Mouse (Mus musculus) testis, adult 2 months (tissue): ENCODE results near the gene Zfp426. TPM values are rescaled to one million over a fixed set of nuclear protein-coding genes. Genes with fewer than 3 reads are reported as not detected.

Source experiments
- H3K27ac ChIP-seq: fragments of 200-500 bp; 2 replicates; pipeline ENCODE4 v1.5.1; 2012; ENCODE audit warnings: low read depth, low read length; ENCODE audit not compliant: control insufficient read depth, insufficient read depth
- H3K27me3 ChIP-seq: fragments of 200-500 bp; 2 replicates; pipeline ENCODE4 v1.6.1; 2012; ENCODE audit warnings: mild to moderate bottlenecking, low read length, moderate library complexity; ENCODE audit not compliant: control insufficient read depth, insufficient read depth
- H3K36me3 ChIP-seq: fragments of 200-500 bp; 2 replicates; pipeline ENCODE4 v1.6.1; 2012; ENCODE audit warnings: mild to moderate bottlenecking, low read length; ENCODE audit not compliant: control insufficient read depth, insufficient read depth
- H3K4me1 ChIP-seq: fragments of 200-500 bp; 2 replicates; pipeline ENCODE4 v1.6.1; 2012; ENCODE audit warnings: low read length; ENCODE audit not compliant: control insufficient read depth, insufficient read depth
- H3K4me3 ChIP-seq: fragments of 200-500 bp; 2 replicates; pipeline ENCODE4 v1.5.1; 2012; ENCODE audit warnings: low read depth, mild to moderate bottlenecking, low read length, moderate library complexity, mixed read lengths; ENCODE audit not compliant: control insufficient read depth
- CTCF ChIP-seq: fragments of 200-500 bp; IDR thresholded peaks from 2 replicates; pipeline ENCODE4 v1.5.1; 2012; ENCODE audit warnings: low read depth, mild to moderate bottlenecking, inconsistent platforms, low read length, moderate library complexity; ENCODE audit not compliant: control insufficient read depth, insufficient read depth, insufficient replicate concordance
- POLR2A ChIP-seq: fragments of 200-500 bp; IDR thresholded peaks from 2 replicates; pipeline ENCODE4 v1.6.1; 2012; ENCODE audit warnings: low read depth, mild to moderate bottlenecking, inconsistent platforms, low read length, moderate library complexity; ENCODE audit not compliant: control insufficient read depth
- polyA plus RNA-seq: library from polyadenylated mRNA; depleted of rRNA; stranded (reverse); fragments of >200 nt; gene quantifications from 2 replicates; pipeline ENCODE4 v1.2.3, GENCODE M21; 2012; rRNA removed

Zfp426 gene
- 8.8 and 9.4 TPM in 2 replicates for polyA plus RNA-seq

GRCm38 (mm10) chr9:20492527-20493233 lies at the start of gene Zfp426:
Gene Zfp426 (minus strand): TSS chr9:20492746.
- Histone ChIP-seq H3K36me3 (no peaks in the 10 kb centered on the region), H3K27ac (peak within 1 kb of the TSS; percentile 94), H3K4me3 (peak within 1 kb of the TSS; percentile 98), H3K27me3 (no peaks in the 10 kb centered on the region), H3K4me1 (no peaks in the 10 kb centered on the region)
- TF ChIP-seq POLR2A (peak; percentile 93), CTCF (no peak)

GRCm38 (mm10) chr9:20536598-20536997 lies 44.1 kb upstream of the Zfp426 start:
- Histone ChIP-seq H3K27me3 (no peaks in the 10 kb centered on the region), H3K4me1 (no peaks in the 10 kb centered on the region), H3K27ac (no peak overlapping the region), H3K36me3 (no peaks in the 10 kb centered on the region), H3K4me3 (no peak overlapping the region)
- TF ChIP-seq CTCF = no peak
- no peak for TF ChIP-seq POLR2A

GRCm38 (mm10) chr9:20534326-20534926 lies 41.9 kb upstream of the Zfp426 start:
- H3K27ac ChIP-seq = no peak overlapping the region
- no peak for TF ChIP-seq POLR2A
- TF ChIP-seq CTCF = no peak
- no peaks in the 10 kb centered on the region for H3K27me3 ChIP-seq

DNA sequence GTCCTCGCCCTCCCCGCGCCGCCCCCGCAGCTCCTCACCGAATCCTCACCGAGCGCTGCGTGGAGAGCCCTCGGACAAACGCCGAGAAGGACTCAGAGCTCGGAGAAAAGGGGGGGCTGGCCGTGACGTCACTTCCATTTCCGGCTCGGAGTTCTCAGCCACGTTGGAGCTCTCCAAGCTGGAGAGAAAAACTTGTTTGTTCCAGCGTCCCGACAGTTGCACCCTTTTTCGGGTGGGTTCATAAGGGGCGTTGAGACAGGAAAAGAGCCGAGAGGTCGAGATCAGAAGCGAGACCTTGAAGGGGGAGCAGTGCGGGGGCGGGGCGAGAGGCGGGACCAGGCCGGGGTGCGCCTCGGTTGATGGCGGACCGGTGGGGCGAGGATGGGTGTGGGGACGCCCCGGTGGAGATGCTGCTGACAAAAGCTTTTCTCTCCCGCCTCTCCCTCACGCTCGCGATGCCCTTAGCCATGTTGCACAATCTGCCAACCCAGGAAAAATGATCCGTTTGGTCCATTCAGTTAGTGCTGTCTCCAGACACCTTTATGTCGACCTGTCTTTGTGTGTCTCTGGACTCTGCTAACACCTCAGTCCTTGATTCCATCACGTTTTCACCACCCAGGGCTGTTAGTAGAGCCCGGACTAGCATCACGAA lies 28.9 kb upstream of the Zfp426 start, which contains the start of gene Zfp266:
Gene Zfp266, minus strand, starts transcription at position 112 of the 652 bp plus-strand sequence.
- Histone ChIP-seq H3K4me3 (peak within 1 kb of the TSS; percentile 85), H3K4me1 (peaks cover 4% of the 10 kb centered on the region), H3K36me3 (no peaks in the 10 kb centered on the region), H3K27me3 (no peaks in the 10 kb centered on the region), H3K27ac (peak within 1 kb of the TSS; percentile 89)
- no peak for TF ChIP-seq CTCF
- TF ChIP-seq POLR2A = peak; percentile 32

More at GRCm38 (mm10) chr9:20534326-20534926, 41.9 kb upstream of the Zfp426 start:
- Histone ChIP-seq H3K4me3 (no peak overlapping the region), H3K36me3 (no peaks in the 10 kb centered on the region), H3K4me1 (no peaks in the 10 kb centered on the region)

- no peaks in the 10 kb centered on the region for H3K27me3 ChIP-seq
- peak overlapping the region; percentile 85 for H3K4me3 ChIP-seq
- H3K4me1 ChIP-seq = peaks cover 4% of the 10 kb centered on the region
- no peaks in the 10 kb centered on the region for H3K36me3 ChIP-seq
- peak overlapping the region; percentile 89 for H3K27ac ChIP-seq
- TF ChIP-seq POLR2A = no peak
- TF ChIP-seq CTCF = no peak
These were observed 28.1 kb upstream of the Zfp426 start for GRCm38 (mm10) chr9:20520531-20521210.

DNA sequence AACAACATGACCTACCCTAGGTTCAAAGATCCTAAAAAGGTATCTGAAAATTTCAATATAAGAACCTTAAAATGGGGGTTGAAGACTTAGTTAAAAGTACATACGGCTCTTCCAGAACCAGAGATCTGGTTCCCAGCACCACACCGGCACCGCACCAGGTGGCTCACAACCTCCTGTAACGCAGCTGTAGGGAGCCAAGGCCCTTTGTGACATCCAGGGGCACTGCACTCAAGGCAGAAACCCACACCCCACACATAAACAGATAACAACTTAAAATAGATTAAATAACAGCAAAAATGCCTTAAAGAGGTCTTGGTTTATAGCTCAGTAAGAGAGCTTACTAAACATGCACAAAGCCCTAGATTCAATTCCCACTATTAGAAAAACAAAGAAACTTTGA lies 27.4 kb upstream of the Zfp426 start:
- TF ChIP-seq POLR2A = no peak
- TF ChIP-seq CTCF = no peak
- no peak overlapping the region for H3K4me3 ChIP-seq
- H3K27me3 ChIP-seq = no peaks in the 10 kb centered on the region
- no peak overlapping the region for H3K27ac ChIP-seq
- peaks cover 4% of the 10 kb centered on the region for H3K4me1 ChIP-seq
- no peaks in the 10 kb centered on the region for H3K36me3 ChIP-seq
